Mouse (Mus musculus): ENCODE results near the gene Zswim4. TPM values are rescaled to one million over a fixed set of nuclear protein-coding genes. Genes with fewer than 3 reads are reported as not detected.

The Zswim4 gene
- polyA plus RNA-seq, 1 experiment from 2014 or later: 16.0 TPM

GRCm38 (mm10) chr8:84222566-84223165 lies 14.2 kb downstream of the Zswim4 start:
- no peak overlapping the region for H3K27ac ChIP-seq (replicated peaks)

GRCm38 (mm10) chr8:84220105-84220504 lies 16.8 kb downstream of the Zswim4 start:
- H3K27me3 ChIP-seq (replicated peaks): no peaks in the 10 kb centered on the region
- no peaks in the 10 kb centered on the region for H3K9me3 ChIP-seq (replicated peaks)
- H3K36me3 ChIP-seq: peaks cover 95% of the 10 kb centered on the region
- no peak overlapping the region for H3K9ac ChIP-seq (replicated peaks)
- H3K4me2 ChIP-seq: no peak overlapping the region
- no peak overlapping the region for H3K4me3 ChIP-seq (replicated peaks)
- WGBS: 90% methylated on average over 7 of the region's 7 CpGs
- H3K4me1 ChIP-seq: no peaks in the 10 kb centered on the region
- H3K27ac ChIP-seq (replicated peaks): no peak overlapping the region
- no peak for ATAC-seq (ENCODE audit: low FRiP score)

More at GRCm38 (mm10) chr8:84222566-84223165, 14.2 kb downstream of the Zswim4 start:
- Histone ChIP-seq H3K4me1 (no peaks in the 10 kb centered on the region), H3K36me3 (peaks cover 95% of the 10 kb centered on the region), H3K27me3 (replicated peaks) (no peaks in the 10 kb centered on the region), H3K9me3 (replicated peaks) (no peaks in the 10 kb centered on the region), H3K4me3 (replicated peaks) (no peak overlapping the region), H3K4me2 (no peak overlapping the region), H3K9ac (replicated peaks) (no peak overlapping the region)
- WGBS: 93% methylated on average over 9 of the region's 9 CpGs
- no peak for ATAC-seq (ENCODE audit: low FRiP score)

GRCm38 (mm10) chr8:84218143-84218542 lies 18.7 kb downstream of the Zswim4 start:
- H3K27ac ChIP-seq (replicated peaks): no peak overlapping the region
- H3K4me3 ChIP-seq (replicated peaks): no peak overlapping the region
- no peaks in the 10 kb centered on the region for H3K9me3 ChIP-seq (replicated peaks)
- no peaks in the 10 kb centered on the region for H3K27me3 ChIP-seq (replicated peaks)
- no peaks in the 10 kb centered on the region for H3K4me1 ChIP-seq
- no peak overlapping the region for H3K4me2 ChIP-seq
- 97% methylated on average over 5 of the region's 5 CpGs for WGBS
- H3K9ac ChIP-seq (replicated peaks): no peak overlapping the region
- H3K36me3 ChIP-seq: peaks cover 92% of the 10 kb centered on the region
- no peak for ATAC-seq (ENCODE audit: low FRiP score)

GRCm38 (mm10) chr8:84217206-84217605 lies 19.6 kb downstream of the Zswim4 start:
- Histone ChIP-seq H3K9ac (replicated peaks) (no peak overlapping the region), H3K27ac (replicated peaks) (no peak overlapping the region), H3K36me3 (peaks cover 90% of the 10 kb centered on the region), H3K4me3 (replicated peaks) (no peak overlapping the region), H3K4me2 (no peak overlapping the region), H3K9me3 (replicated peaks) (no peaks in the 10 kb centered on the region), H3K4me1 (no peaks in the 10 kb centered on the region), H3K27me3 (replicated peaks) (no peaks in the 10 kb centered on the region)
- no peak for ATAC-seq (ENCODE audit: low FRiP score)
- 94% methylated on average over 11 of the region's 11 CpGs for WGBS

- H3K4me2 ChIP-seq: no peak overlapping the region
- no peak overlapping the region for H3K9ac ChIP-seq (replicated peaks)
- peaks cover 70% of the 10 kb centered on the region for H3K36me3 ChIP-seq
- H3K27me3 ChIP-seq (replicated peaks): no peaks in the 10 kb centered on the region
- no peak overlapping the region for H3K27ac ChIP-seq (replicated peaks)
- no peaks in the 10 kb centered on the region for H3K9me3 ChIP-seq (replicated peaks)
- 92% methylated on average over 4 of the region's 4 CpGs for WGBS
- no peak for ATAC-seq (ENCODE audit: low FRiP score)
- H3K4me3 ChIP-seq (replicated peaks): no peak overlapping the region
- H3K4me1 ChIP-seq: peaks cover 20% of the 10 kb centered on the region
These were observed 23.6 kb downstream of the Zswim4 start for GRCm38 (mm10) chr8:84213277-84213676.

GRCm38 (mm10) chr8:84211881-84212563 lies 24.8 kb downstream of the Zswim4 start:
- Histone ChIP-seq H3K36me3 (peaks cover 58% of the 10 kb centered on the region), H3K9ac (replicated peaks) (no peak overlapping the region), H3K27ac (replicated peaks) (no peak overlapping the region), H3K27me3 (replicated peaks) (no peaks in the 10 kb centered on the region), H3K9me3 (replicated peaks) (no peaks in the 10 kb centered on the region), H3K4me3 (replicated peaks) (no peak overlapping the region), H3K4me1 (peaks cover 26% of the 10 kb centered on the region), H3K4me2 (no peak overlapping the region)
- no peak for ATAC-seq (ENCODE audit: low FRiP score)
- WGBS: 94% methylated on average over 31 of the region's 31 CpGs

- Histone ChIP-seq H3K27me3 (replicated peaks) (no peaks in the 10 kb centered on the region), H3K9me3 (replicated peaks) (no peaks in the 10 kb centered on the region), H3K4me1 (peaks cover 26% of the 10 kb centered on the region), H3K4me2 (no peak overlapping the region), H3K27ac (replicated peaks) (no peak overlapping the region), H3K36me3 (peaks cover 49% of the 10 kb centered on the region), H3K9ac (replicated peaks) (no peak overlapping the region), H3K4me3 (replicated peaks) (no peak overlapping the region)
- no peak for ATAC-seq (ENCODE audit: low FRiP score)
- 100% methylated on average over 3 of the region's 3 CpGs for WGBS
These were observed 25.7 kb downstream of the Zswim4 start for GRCm38 (mm10) chr8:84211202-84211601.

- peak; percentile 56; the same call in 1 of the 2 replicates for ATAC-seq (ENCODE audit: low FRiP score)
- Histone ChIP-seq H3K36me3 (peaks cover 40% of the 10 kb centered on the region), H3K4me2 (peak overlapping the region; percentile 42), H3K4me1 (peaks cover 26% of the 10 kb centered on the region), H3K9me3 (replicated peaks) (no peaks in the 10 kb centered on the region), H3K27ac (replicated peaks) (0 out of 2 replicates have a peak overlapping the region, but pooled peaks have one; percentile 13), H3K9ac (replicated peaks) (peak overlapping the region; percentile 12; the same call in 1 of the 2 replicates), H3K4me3 (replicated peaks) (peak overlapping the region; percentile 4; the same call in 1 of the 2 replicates), H3K27me3 (replicated peaks) (no peaks in the 10 kb centered on the region)
- 43% methylated on average over 27 of the region's 34 CpGs for WGBS
These were observed 26.6 kb downstream of the Zswim4 start for GRCm38 (mm10) chr8:84210167-84210791.

GRCm38 (mm10) chr8:84208381-84209380 lies 28.2 kb downstream of the Zswim4 start:
- WGBS: 40% methylated on average over 17 of the region's 17 CpGs
- no peak overlapping the region for H3K4me3 ChIP-seq (replicated peaks)
- H3K4me2 ChIP-seq: no peak overlapping the region
- peak overlapping the region; percentile 46 for H3K27ac ChIP-seq (replicated peaks)
- peaks cover 31% of the 10 kb centered on the region for H3K4me1 ChIP-seq
- H3K27me3 ChIP-seq (replicated peaks): no peaks in the 10 kb centered on the region
- peaks cover 27% of the 10 kb centered on the region for H3K36me3 ChIP-seq
- 0 out of 2 replicates have a peak, but pooled peaks have one; percentile 23 for ATAC-seq (ENCODE audit: low FRiP score)
- H3K9me3 ChIP-seq (replicated peaks): no peaks in the 10 kb centered on the region
- 0 out of 2 replicates have a peak overlapping the region, but pooled peaks have one; percentile 17 for H3K9ac ChIP-seq (replicated peaks)

- H3K9me3 ChIP-seq (replicated peaks): no peaks in the 10 kb centered on the region
- no peak for ATAC-seq (ENCODE audit: low FRiP score)
- 49% methylated on average over 6 of the region's 7 CpGs for WGBS
- peak overlapping the region; percentile 46; the same call in 1 of the 2 replicates for H3K27ac ChIP-seq (replicated peaks)
- no peaks in the 10 kb centered on the region for H3K27me3 ChIP-seq (replicated peaks)
- no peak overlapping the region for H3K4me3 ChIP-seq (replicated peaks)
- no peak overlapping the region for H3K9ac ChIP-seq (replicated peaks)
- H3K4me2 ChIP-seq: no peak overlapping the region
- peaks cover 40% of the 10 kb centered on the region for H3K4me1 ChIP-seq
- H3K36me3 ChIP-seq: peaks cover 18% of the 10 kb centered on the region
These were observed 29.0 kb downstream of the Zswim4 start for GRCm38 (mm10) chr8:84207811-84208210.

- Histone ChIP-seq H3K27ac (replicated peaks) (no peak overlapping the region), H3K4me2 (no peak overlapping the region), H3K4me3 (replicated peaks) (no peak overlapping the region), H3K9me3 (replicated peaks) (no peaks in the 10 kb centered on the region), H3K9ac (replicated peaks) (no peak overlapping the region), H3K27me3 (replicated peaks) (no peaks in the 10 kb centered on the region; the same call in 1 of the 2 replicates), H3K4me1 (peaks cover 50% of the 10 kb centered on the region), H3K36me3 (peaks cover 8% of the 10 kb centered on the region)
- WGBS: 93% methylated on average over 3 of the region's 3 CpGs
- no peak for ATAC-seq (ENCODE audit: low FRiP score)
These were observed 30.2 kb downstream of the Zswim4 start for GRCm38 (mm10) chr8:84206666-84207065.
